Mouse (Mus musculus) Patski (cell line): Measurements from ENCODE around the gene Fig4. TPM values are rescaled to one million over a fixed set of nuclear protein-coding genes. Genes with fewer than 3 reads are reported as not detected.

ENCODE experiments used
- ATAC-seq: fragments of 100-300 bp; one replicate; pipeline ENCODE4 v1.8.0; 2021
- CTCF ChIA-PET: fragments of 350-600 bp; sonication (Branson Sonifier 250); formaldehyde crosslinking; loops from one replicate; lab custom pipeline; 2022; ENCODE audit warnings: inconsistent platforms; lab: Charles Lee
- POLR2A ChIA-PET: fragments of 350-600 bp; sonication (Branson Sonifier 250); formaldehyde crosslinking; loops from one replicate; lab custom pipeline; 2022; ENCODE audit warnings: antibody characterized with exemption, inconsistent platforms; lab: Charles Lee
- DNase-seq: peaks from one replicate; pipeline ENCODE4 v3.0.0-alpha.2; 2011; ENCODE audit warnings: low read depth, low spot score
- H3K27me3 ChIP-seq: fragments of 371-371 bp; one replicate; pipeline ENCODE4 v1.5.1; 2021
- CTCF ChIP-seq: fragments of 100-300 bp; IDR thresholded peaks from one replicate; pipeline ENCODE4 v1.5.1; 2021
- in situ Hi-C: fragments of 300-500 bp; cut with MboI; formaldehyde crosslinking; loops from 3 replicates; pipeline ENCODE4 v1.11.1; 2018; ENCODE audit warnings: low pct_unique_long_range_greater_than_20kb, mixed read lengths
- polyA plus RNA-seq: library from polyadenylated mRNA; unstranded; gene quantifications from one replicate; pipeline ENCODE4 v1.2.3, GENCODE M21; 2021

Fig4 gene
- polyA plus RNA-seq: 17.1 TPM

- ChIA-PET CTCF (interaction anchor here (1.8 kb wide), 1 partner anchor 150 kb away, joined by 4 read pairs; no protein-coding TSS in a partner anchor), POLR2A (interaction anchor here (1.1 kb wide), 2 partner anchors 12 to 13 kb away, joined by 3 read pairs; no protein-coding TSS in a partner anchor)
- ATAC-seq (peak; percentile 77), DNase-seq (peak; percentile 37)
- no peaks in the 10 kb centered on the region for H3K27me3 ChIP-seq
- in situ Hi-C loops: loop anchor here (5.0 to 10.0 kb wide), 2 partner anchors 199 to 392 kb away; no protein-coding TSS in a partner anchor
- no peak for TF ChIP-seq CTCF
These were observed at the start of gene Fig4 for GRCm38 (mm10) chr10:41302689-41303431. TSS of gene Fig4 (minus strand) at chr10:41303260.

GRCm38 (mm10) chr10:41341346-41341745 is 38.3 kb upstream of the Fig4 start:
- no peak for ATAC-seq
- no peak for TF ChIP-seq CTCF
- peaks cover 6% of the 10 kb centered on the region for H3K27me3 ChIP-seq
- ChIA-PET CTCF (no interaction called here), POLR2A (no interaction called here)
- no peak for DNase-seq
- in situ Hi-C loops: no loop called here

- ChIA-PET CTCF (interaction anchor here (1.7 kb wide), 1 partner anchor 29 kb away, joined by 4 read pairs; the partner anchor contains the start of gene Ak9), POLR2A (no interaction called here)
- H3K27me3 ChIP-seq: peaks cover 3% of the 10 kb centered on the region
- DNase-seq: no peak
- ATAC-seq: no peak
- in situ Hi-C loops: no loop called here
- TF ChIP-seq CTCF: no peak
These were observed 29.5 kb upstream of the Fig4 start for GRCm38 (mm10) chr10:41332533-41333043.

- DNase-seq: no peak
- CTCF ChIA-PET: no interaction called here
- in situ Hi-C loops: no loop called here
- no peak for TF ChIP-seq CTCF
- H3K27me3 ChIP-seq: peaks cover 15% of the 10 kb centered on the region
- ATAC-seq: no peak
- POLR2A ChIA-PET: no interaction called here
These were observed 12.8 kb upstream of the Fig4 start for GRCm38 (mm10) chr10:41315866-41316265.

- no peak for ATAC-seq
- no peak for DNase-seq
- POLR2A ChIA-PET: no interaction called here
- H3K27me3 ChIP-seq: no peaks in the 10 kb centered on the region
- TF ChIP-seq CTCF: no peak
- in situ Hi-C loops: loop anchor here (10.0 kb wide), 1 partner anchor 387 kb away; no protein-coding TSS in a partner anchor
- CTCF ChIA-PET: no interaction called here
These were observed 5.1 kb upstream of the Fig4 start for GRCm38 (mm10) chr10:41308205-41308604.

GRCm38 (mm10) chr10:41304961-41305455 is 1.9 kb upstream of the Fig4 start:
- POLR2A ChIA-PET: interaction anchor here (0.6 kb wide), 1 partner anchor 165 kb away, joined by 3 read pairs; no protein-coding TSS in a partner anchor
- in situ Hi-C loops: loop anchor here (5.0 to 10.0 kb wide), 2 partner anchors 197 to 390 kb away; no protein-coding TSS in a partner anchor
- no peak for ATAC-seq
- no peaks in the 10 kb centered on the region for H3K27me3 ChIP-seq
- no peak for TF ChIP-seq CTCF
- CTCF ChIA-PET: interaction anchor here (0.9 to 1.9 kb wide), 4 partner anchors 13 to 173 kb away, joined by 3 to 6 read pairs (median 4); no protein-coding TSS in a partner anchor
- no peak for DNase-seq

- H3K27me3 ChIP-seq: no peaks in the 10 kb centered on the region
- POLR2A ChIA-PET: no interaction called here
- DNase-seq: peak; percentile 30
- ATAC-seq: peak; percentile 90
- in situ Hi-C loops: loop anchor here (5.0 to 10.0 kb wide), 2 partner anchors 198 to 391 kb away; no protein-coding TSS in a partner anchor
- CTCF ChIA-PET: interaction anchor here (0.7 to 1.9 kb wide), 11 partner anchors 14 to 386 kb away, joined by 3 to 6 read pairs (median 4); no protein-coding TSS in a partner anchor
- TF ChIP-seq CTCF: peak; percentile 90
These were observed 782 bp upstream of the Fig4 start, which contains the start of gene Ak9 for GRCm38 (mm10) chr10:41303639-41304444. TSS of gene Ak9 (plus strand) at chr10:41303980.

GRCm38 (mm10) chr10:41300161-41300560 is 2.9 kb downstream of the Fig4 start:
- CTCF ChIA-PET: interaction anchor here (1.1 kb wide), 1 partner anchor 10 kb away, joined by 3 read pairs; no protein-coding TSS in a partner anchor
- in situ Hi-C loops: loop anchor here (5.0 to 10.0 kb wide), 2 partner anchors 202 to 395 kb away; no protein-coding TSS in a partner anchor
- DNase-seq (no peak), ATAC-seq (no peak)
- no peaks in the 10 kb centered on the region for H3K27me3 ChIP-seq
- POLR2A ChIA-PET: no interaction called here
- TF ChIP-seq CTCF: no peak

GRCm38 (mm10) chr10:41295145-41295544 is 7.9 kb downstream of the Fig4 start:
- TF ChIP-seq CTCF: no peak
- DNase-seq (no peak), ATAC-seq (no peak)
- in situ Hi-C loops: loop anchor here (25.0 kb wide), 1 partner anchor 633 kb away; no protein-coding TSS in a partner anchor
- ChIA-PET POLR2A (interaction anchor here (0.5 kb wide), 1 partner anchor 92 kb away, joined by 3 read pairs; no protein-coding TSS in a partner anchor), CTCF (no interaction called here)
- no peaks in the 10 kb centered on the region for H3K27me3 ChIP-seq

- ChIA-PET POLR2A (interaction anchor here (0.5 kb wide), 1 partner anchor 92 kb away, joined by 3 read pairs; no protein-coding TSS in a partner anchor), CTCF (no interaction called here)
- in situ Hi-C loops: loop anchor here (25.0 kb wide), 1 partner anchor 632 kb away; no protein-coding TSS in a partner anchor
- TF ChIP-seq CTCF: no peak
- ATAC-seq: no peak
- no peaks in the 10 kb centered on the region for H3K27me3 ChIP-seq
- no peak for DNase-seq
These were observed 8.3 kb downstream of the Fig4 start for GRCm38 (mm10) chr10:41294734-41295133.
